Mouse (Mus musculus) myocyte (in vitro differentiated cells): Measurements from ENCODE around the gene Peli1.

Source experiments
- MYOD1 ChIP-seq, 3 experiments: IDR thresholded peaks; one replicate each; pipeline ENCODE4 v1.6.1; 2011; ENCODE audit warnings: control low read depth in 2 of 3, low read depth in 2 of 3, mild to moderate bottlenecking in 2 of 3, moderate library complexity in 1 of 3; ENCODE audit not compliant: insufficient read length in 2 of 3, control insufficient read depth in 1 of 3
- MYOG ChIP-seq, 3 experiments: IDR thresholded peaks; one replicate each; pipeline ENCODE4 v1.6.1; 2011; ENCODE audit warnings: control low read depth in 2 of 3, low read depth in 2 of 3, mild to moderate bottlenecking in 2 of 3; ENCODE audit not compliant: insufficient read length in 2 of 3, control insufficient read depth in 1 of 3, insufficient read depth in 1 of 3
- POLR2A ChIP-seq: IDR thresholded peaks from one replicate; pipeline ENCODE4 v1.6.1; 2011; ENCODE audit warnings: low read depth, mild to moderate bottlenecking, control low read depth, moderate library complexity; ENCODE audit not compliant: insufficient read length
- POLR2AphosphoS2 ChIP-seq: IDR thresholded peaks from one replicate; pipeline ENCODE4 v1.6.1; 2011; ENCODE audit warnings: low read depth, control low read depth; ENCODE audit not compliant: insufficient read length
- REST ChIP-seq: IDR thresholded peaks from one replicate; pipeline ENCODE4 v1.6.1; 2011; ENCODE audit warnings: mild to moderate bottlenecking, control low read depth, moderate library complexity; ENCODE audit not compliant: insufficient read depth, insufficient read length
- TCF12 ChIP-seq: IDR thresholded peaks from one replicate; pipeline ENCODE4 v1.6.1; 2011; ENCODE audit warnings: mild to moderate bottlenecking, control low read depth; ENCODE audit not compliant: poor library complexity, insufficient read depth, severe bottlenecking

DNA sequence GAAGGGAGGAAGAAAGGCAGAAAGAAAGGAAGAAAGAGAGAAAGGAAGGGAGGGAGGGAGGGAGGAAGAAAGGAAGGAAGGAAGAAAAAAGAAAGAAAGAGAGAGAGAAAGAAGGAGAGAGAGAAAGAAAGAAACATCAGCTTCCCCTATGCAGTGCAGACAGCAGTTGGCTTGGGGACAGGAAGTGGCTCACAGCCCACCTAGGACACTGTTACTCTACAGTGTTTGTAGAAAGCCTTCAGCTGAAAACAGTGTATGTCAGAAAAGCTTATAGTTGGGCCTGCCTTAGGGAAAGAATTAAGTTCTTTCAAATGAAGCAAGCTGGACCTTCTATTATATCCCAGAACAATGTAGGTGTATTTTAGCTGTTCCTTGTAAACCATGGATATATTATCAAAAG is 85.4 kb downstream of the Peli1 start:
- no peak for TF ChIP-seq MYOG (IDR thresholded peaks at IDR 0.05; ENCODE audit: control insufficient read depth in 1 of 3, insufficient read depth in 1 of 3, insufficient read length in 2 of 3, low read depth in 2 of 3)
- TF ChIP-seq POLR2A = no peak
- TF ChIP-seq POLR2AphosphoS2 = no peak
- no peak for TF ChIP-seq REST
- no peak for TF ChIP-seq MYOD1 (IDR thresholded peaks at IDR 0.05; ENCODE audit: control insufficient read depth in 1 of 3, insufficient read length in 2 of 3, low read depth in 2 of 3)
- no peak for TF ChIP-seq TCF12
